Mouse (Mus musculus) Muller cell, postnatal 12 days (primary cell): ENCODE results near the gene Plekhh3.

ENCODE experiments used
- DNase-seq: peaks from one replicate; pipeline ENCODE4 v3.0.0-alpha.2; 2015; ENCODE audit errors: inconsistent ontology term

Gene Plekhh3

GRCm38 (mm10) chr11:101119761-101120544 is 51.2 kb downstream of the Plekhh3 start, which contains the start of the genes Retreg3 and Tubg1:
TSS of gene Retreg3 (minus strand) at chr11:101119893.
TSS of gene Tubg1 (plus strand) at chr11:101119938.
- peak; percentile 100 for DNase-seq

- DNase-seq = no peak
Observed at GRCm38 (mm10) chr11:101119131-101119760, 51.9 kb downstream of the Plekhh3 start.

GRCm38 (mm10) chr11:101118105-101118504 is 53.0 kb downstream of the Plekhh3 start:
- no peak for DNase-seq

- DNase-seq = peak; percentile 33
Observed at GRCm38 (mm10) chr11:101115564-101115963, 55.6 kb downstream of the Plekhh3 start.
